In the genomic region with DNA sequence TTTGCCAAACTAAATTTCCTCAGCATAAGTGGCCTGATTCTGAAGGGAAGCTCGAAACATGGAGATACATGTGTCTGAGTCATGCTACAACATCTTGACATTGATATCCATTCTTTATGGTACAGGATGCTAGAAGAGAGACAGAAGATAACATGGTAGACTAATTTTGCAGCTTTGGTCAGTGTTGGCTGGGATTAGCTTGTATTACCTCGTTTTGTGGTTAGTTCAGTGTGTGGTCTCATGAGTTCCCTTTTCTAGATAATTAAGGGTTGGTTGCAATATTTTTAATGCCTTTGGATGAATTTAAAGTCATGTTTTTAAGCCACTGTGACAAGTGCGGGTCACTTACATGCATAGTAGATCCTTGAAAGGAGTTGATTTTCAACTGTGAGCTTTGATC, we compare ENCODE assay signal across 18 mouse cellular contexts.
"Had no signal": no experiment of that assay in that cellular context is flagged by ENCODE, and none has a peak within 500 bp of the region (broad histone marks: within the 10 kb centered on the region; RNA-seq: fewer than 3 reads in every experiment).

No protein-coding gene starts in this region.

- DNase-seq: gastrocnemius, adult 2 months; gastrocnemius, postnatal 10 days; gastrocnemius, postnatal 25 days; heart, adult 11 months; heart, adult 2 months; heart, postnatal 10 days; heart, postnatal 4 days; kidney, adult 11 months; kidney, adult 2 months; kidney, adult 9 months; kidney, postnatal 14 days; kidney, postnatal 36 days; layer of hippocampus, adult 9-11 months; layer of hippocampus, postnatal 36 days; liver; liver, embryonic 13.5 days had no signal

- ATAC-seq: hindbrain, postnatal 0 days; intestine, embryonic 16.5 days had no signal
